Mouse (Mus musculus) erythroblast, embryonic 14.5 days (primary cell): Measurements from ENCODE around the gene Gm17349.

Experiments
- GATA1 ChIP-seq: IDR thresholded peaks from 2 replicates; pipeline ENCODE4 v1.6.1; 2012; ENCODE audit warnings: low read length, inconsistent platforms, mixed read lengths
- TAL1 ChIP-seq: IDR thresholded peaks from 3 replicates; pipeline ENCODE4 v1.6.1; 2012; ENCODE audit warnings: low read length, inconsistent platforms, mixed read lengths

DNA sequence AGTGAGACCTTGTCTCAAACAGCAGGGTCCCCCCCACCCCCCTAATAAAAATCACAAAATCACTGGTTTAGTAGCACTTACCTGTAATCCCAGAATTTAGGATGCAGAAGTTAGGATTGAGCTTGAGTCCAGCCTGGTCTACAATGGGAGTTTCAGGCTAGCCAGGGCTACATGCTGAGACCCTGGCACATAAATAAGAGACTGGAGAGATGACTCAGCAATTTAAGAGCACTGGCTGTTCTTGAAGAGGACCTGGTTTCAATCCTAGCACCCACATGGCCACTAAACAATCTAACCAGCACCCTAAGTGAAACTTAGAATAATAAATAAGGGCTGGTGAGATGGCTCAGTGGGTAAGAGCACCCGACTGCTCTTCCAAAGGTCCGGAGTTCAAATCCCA is 25.9 kb upstream of the Gm17349 start:
- no peak for TF ChIP-seq TAL1
- no peak for TF ChIP-seq GATA1
